Mouse (Mus musculus) spleen, adult 10 weeks (tissue): ENCODE results near the gene Fam83c. TPM values are rescaled to one million over a fixed set of nuclear protein-coding genes. Genes with fewer than 3 reads are reported as not detected.

Experiments used
- polyA plus RNA-seq: library from polyadenylated mRNA; stranded (reverse); fragments of 350-450 nt; fragmentation: Illumina TruSeq; extraction: RNeasy Lipid Tissue Mini Kit (QIAGEN cat#74804); gene quantifications from one replicate; pipeline ENCODE4 v1.2.3, GENCODE M21; 2015; ENCODE audit warnings: low replicate concordance; ENCODE audit not compliant: insufficient read depth

The Fam83c gene
- not detected for polyA plus RNA-seq

GRCm38 (mm10) chr2:155834732-155835131, at the start of gene Fam83c:
Gene Fam83c, minus strand, starts transcription at chr2:155834854.

GRCm38 (mm10) chr2:155826630-155827424, 7.8 kb downstream of the Fam83c start, which contains the start of gene Eif6:
Gene Eif6, minus strand, starts transcription at chr2:155826925.

GRCm38 (mm10) chr2:155819392-155819448, 15.4 kb downstream of the Fam83c start, which contains the start of gene BC029722:
Gene BC029722, minus strand, starts transcription at chr2:155819426.

Other genes with a start within 250 kb of the Fam83c start
- 8.4 TPM for gene Gss, start 242.0 kb downstream of the Fam83c start, polyA plus RNA-seq
- not detected for gene Myh7b, start 223.6 kb downstream of the Fam83c start, polyA plus RNA-seq
- gene Trpc4ap, start 142.5 kb downstream of the Fam83c start, polyA plus RNA-seq, result 89.5 TPM
- 43.9 TPM for gene Edem2, start 105.4 kb downstream of the Fam83c start, polyA plus RNA-seq
- not detected for gene Gm17581, start 99.0 kb downstream of the Fam83c start, polyA plus RNA-seq
- 16.1 TPM for gene Procr, start 83.7 kb downstream of the Fam83c start, polyA plus RNA-seq
- not detected for gene Mmp24, start 59.5 kb downstream of the Fam83c start, polyA plus RNA-seq
- 19.6 TPM for gene BC029722, start 15.4 kb downstream of the Fam83c start, polyA plus RNA-seq
- 55.5 TPM for gene Eif6, start 7.9 kb downstream of the Fam83c start, polyA plus RNA-seq
- gene Uqcc1, start 95.5 kb upstream of the Fam83c start, polyA plus RNA-seq, result 51.4 TPM
- gene Gm15557, start 105.9 kb upstream of the Fam83c start, polyA plus RNA-seq, result not detected
- gene Gdf5, start 110.5 kb upstream of the Fam83c start, polyA plus RNA-seq, result not detected
- 41.4 TPM for gene Cep250, start 121.6 kb upstream of the Fam83c start, polyA plus RNA-seq
- 3.1 TPM for gene 6430550D23Rik, start 173.1 kb upstream of the Fam83c start, polyA plus RNA-seq
- gene Ergic3, start 173.2 kb upstream of the Fam83c start, polyA plus RNA-seq, result 49.9 TPM
- gene Fer1l4, start 218.1 kb upstream of the Fam83c start, polyA plus RNA-seq, result not detected
- 0.32 TPM for gene Spag4, start 230.3 kb upstream of the Fam83c start, polyA plus RNA-seq